Mouse (Mus musculus): Measurements from ENCODE around the gene Sirt4. TPM values are rescaled to one million over a fixed set of nuclear protein-coding genes. Genes with fewer than 3 reads are reported as not detected.

Sirt4 gene
- polyA plus RNA-seq, 1 experiment: 13.2 TPM

GRCm38 (mm10) chr5:115434280-115434852 is 50.2 kb downstream of the Sirt4 start:
- H3K4me3 ChIP-seq (replicated peaks; ENCODE audit: control insufficient read depth, low read depth, low read length): no peak overlapping the region
- no peaks in the 10 kb centered on the region for H3K4me1 ChIP-seq (ENCODE audit: control insufficient read depth, insufficient read depth, low read length)
- 73% methylated on average over 11 of the region's 11 CpGs for WGBS
- H3K27ac ChIP-seq (ENCODE audit: control insufficient read depth, insufficient read depth, low read depth, low read length, poor library complexity): no peak overlapping the region
- TF ChIP-seq CTCF (IDR thresholded peaks at IDR 0.05; ENCODE audit: control insufficient read depth, insufficient read depth, low read length) (no peak), POLR2A (IDR thresholded peaks at IDR 0.05; ENCODE audit: borderline replicate concordance, control insufficient read depth, low read depth, low read length) (no peak)

- no peak overlapping the region for H3K4me3 ChIP-seq (replicated peaks; ENCODE audit: control insufficient read depth, low read depth, low read length)
- no peaks in the 10 kb centered on the region for H3K4me1 ChIP-seq (ENCODE audit: control insufficient read depth, insufficient read depth, low read length)
- no peak overlapping the region for H3K27ac ChIP-seq (ENCODE audit: control insufficient read depth, insufficient read depth, low read depth, low read length, poor library complexity)
- no peak for TF ChIP-seq POLR2A (IDR thresholded peaks at IDR 0.05; ENCODE audit: borderline replicate concordance, control insufficient read depth, low read depth, low read length)
- no peak for TF ChIP-seq CTCF (IDR thresholded peaks at IDR 0.05; ENCODE audit: control insufficient read depth, insufficient read depth, low read length)
- WGBS: 65% methylated on average over 8 of the region's 8 CpGs
These were observed 51.3 kb downstream of the Sirt4 start for GRCm38 (mm10) chr5:115433191-115433590.

- Histone ChIP-seq H3K4me3 (replicated peaks; ENCODE audit: control insufficient read depth, low read depth, low read length) (no peak overlapping the region), H3K27ac (ENCODE audit: control insufficient read depth, insufficient read depth, low read depth, low read length, poor library complexity) (no peak overlapping the region), H3K4me1 (ENCODE audit: control insufficient read depth, insufficient read depth, low read length) (no peaks in the 10 kb centered on the region)
- 76% methylated on average over 11 of the region's 11 CpGs for WGBS
- TF ChIP-seq CTCF (IDR thresholded peaks at IDR 0.05; ENCODE audit: control insufficient read depth, insufficient read depth, low read length) (no peak), POLR2A (IDR thresholded peaks at IDR 0.05; ENCODE audit: borderline replicate concordance, control insufficient read depth, low read depth, low read length) (no peak)
These were observed 52.1 kb downstream of the Sirt4 start for GRCm38 (mm10) chr5:115432395-115432794.

DNA sequence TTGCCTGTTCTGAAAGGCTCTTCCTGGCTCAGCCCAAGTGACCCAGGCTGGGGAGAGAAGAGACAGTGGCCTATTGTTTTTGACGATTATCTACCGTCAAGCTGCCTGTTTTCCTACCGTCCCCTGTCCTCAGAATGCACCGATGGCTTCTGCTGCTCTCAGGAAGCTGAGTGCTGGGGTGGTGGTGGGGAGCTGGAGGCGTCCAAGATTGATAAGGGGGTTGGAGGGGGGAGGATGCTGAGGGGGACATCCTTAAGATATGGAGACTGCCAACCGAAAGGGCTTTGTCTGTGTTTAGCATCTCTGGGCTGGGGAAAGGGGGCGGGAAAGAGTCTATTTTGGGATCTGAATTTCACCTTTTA is 52.6 kb downstream of the Sirt4 start:
- Histone ChIP-seq H3K27ac (ENCODE audit: control insufficient read depth, insufficient read depth, low read depth, low read length, poor library complexity) (no peak overlapping the region), H3K4me1 (ENCODE audit: control insufficient read depth, insufficient read depth, low read length) (no peaks in the 10 kb centered on the region), H3K4me3 (replicated peaks; ENCODE audit: control insufficient read depth, low read depth, low read length) (no peak overlapping the region)
- TF ChIP-seq POLR2A (IDR thresholded peaks at IDR 0.05; ENCODE audit: borderline replicate concordance, control insufficient read depth, low read depth, low read length) (no peak), CTCF (IDR thresholded peaks at IDR 0.05; ENCODE audit: control insufficient read depth, insufficient read depth, low read length) (no peak)
- WGBS: 26% methylated on average over 7 of the region's 7 CpGs

GRCm38 (mm10) chr5:115431061-115431897 is 53.2 kb downstream of the Sirt4 start:
- no peaks in the 10 kb centered on the region for H3K4me1 ChIP-seq (ENCODE audit: control insufficient read depth, insufficient read depth, low read length)
- TF ChIP-seq CTCF (IDR thresholded peaks at IDR 0.05; ENCODE audit: control insufficient read depth, insufficient read depth, low read length) (no peak), POLR2A (IDR thresholded peaks at IDR 0.05; ENCODE audit: borderline replicate concordance, control insufficient read depth, low read depth, low read length) (no peak)
- no peak overlapping the region for H3K4me3 ChIP-seq (replicated peaks; ENCODE audit: control insufficient read depth, low read depth, low read length)
- 22% methylated on average over 14 of the region's 14 CpGs for WGBS
- no peak overlapping the region for H3K27ac ChIP-seq (ENCODE audit: control insufficient read depth, insufficient read depth, low read depth, low read length, poor library complexity)

- Histone ChIP-seq H3K4me1 (ENCODE audit: control insufficient read depth, insufficient read depth, low read length) (no peaks in the 10 kb centered on the region), H3K27ac (ENCODE audit: control insufficient read depth, insufficient read depth, low read depth, low read length, poor library complexity) (no peak overlapping the region), H3K4me3 (replicated peaks; ENCODE audit: control insufficient read depth, low read depth, low read length) (no peak overlapping the region)
- WGBS: 2% methylated on average over 67 of the region's 73 CpGs
- no peak for TF ChIP-seq CTCF (IDR thresholded peaks at IDR 0.05; ENCODE audit: control insufficient read depth, insufficient read depth, low read length)
- no peak for TF ChIP-seq POLR2A (IDR thresholded peaks at IDR 0.05; ENCODE audit: borderline replicate concordance, control insufficient read depth, low read depth, low read length)
These were observed 54.2 kb downstream of the Sirt4 start for GRCm38 (mm10) chr5:115430187-115430960.

DNA sequence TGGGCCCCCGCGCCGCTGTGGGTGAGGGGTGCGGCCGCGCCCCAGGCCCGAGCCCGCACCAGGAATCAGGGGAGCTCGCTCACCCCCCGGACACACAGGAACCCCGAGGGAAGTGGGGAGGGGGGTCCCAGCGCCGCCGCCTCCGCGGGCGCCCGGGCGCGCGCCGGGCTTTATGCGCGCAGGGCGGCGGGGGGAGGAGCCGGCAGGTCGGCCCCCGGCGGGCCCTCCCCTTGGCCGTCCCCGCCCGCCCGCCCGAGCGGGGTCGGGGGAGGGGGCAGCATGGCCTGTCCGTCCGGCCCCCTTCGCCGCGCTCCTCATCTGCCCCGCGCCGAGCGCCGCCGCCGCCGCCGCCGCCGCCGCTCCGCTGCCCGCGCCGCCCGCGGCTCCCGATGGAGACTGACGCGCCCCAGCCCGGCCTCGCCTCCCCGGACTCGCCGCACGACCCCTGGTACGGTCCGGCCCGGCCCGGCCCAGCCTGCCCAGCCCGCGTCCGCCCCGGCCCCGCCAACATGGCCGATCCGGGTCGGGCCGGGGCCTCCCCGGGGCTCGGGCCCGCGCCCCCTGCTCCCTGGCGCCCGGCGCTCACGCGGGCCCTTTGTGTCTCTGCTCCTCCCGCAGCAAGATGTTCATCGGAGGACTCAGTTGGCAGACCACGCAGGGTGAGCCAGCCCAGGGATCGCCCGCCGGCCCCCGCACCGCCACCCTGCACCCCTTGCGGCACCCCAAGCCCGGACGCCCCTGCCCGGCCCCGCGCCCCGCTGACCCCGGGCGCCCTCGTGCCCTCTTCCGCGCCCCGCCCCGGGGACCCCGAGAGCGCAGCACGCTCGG is 55.0 kb downstream of the Sirt4 start, which contains the start of gene Msi1:
TSS of gene Msi1 (plus strand) at position 241 of the 828 bp plus-strand sequence.
- Histone ChIP-seq H3K27ac (ENCODE audit: control insufficient read depth, insufficient read depth, low read depth, low read length, poor library complexity) (no peak within 1 kb of the TSS), H3K4me1 (ENCODE audit: control insufficient read depth, insufficient read depth, low read length) (no peaks in the 10 kb centered on the region), H3K4me3 (replicated peaks; ENCODE audit: control insufficient read depth, low read depth, low read length) (no peak within 1 kb of the TSS)
- WGBS: 1% methylated on average over 87 of the region's 117 CpGs
- TF ChIP-seq CTCF (IDR thresholded peaks at IDR 0.05; ENCODE audit: control insufficient read depth, insufficient read depth, low read length) (no peak), POLR2A (IDR thresholded peaks at IDR 0.05; ENCODE audit: borderline replicate concordance, control insufficient read depth, low read depth, low read length) (no peak)
